Mouse (Mus musculus): ENCODE measurements around the gene Drg1. TPM values are rescaled to one million over a fixed set of nuclear protein-coding genes. Genes with fewer than 3 reads are reported as not detected.

Gene Drg1
- 179 and 194 TPM in 2 replicates for polyA plus RNA-seq (2015; fragmentation: Nextera tagmentation; extraction: Ambion mirVana)

GRCm38 (mm10) chr11:3266079-3266685 lies at the start of gene Drg1:
TSS of gene Drg1 (minus strand) at chr11:3266415.
- Histone ChIP-seq H3K4me2 (ENCODE audit: low read depth, low read length) (peak within 1 kb of the TSS; percentile 79), H3K27ac (ENCODE audit: low read length) (peak within 1 kb of the TSS; percentile 93), H3K9me3 (ENCODE audit: control insufficient read depth, low read length) (no peaks in the 10 kb centered on the region), H3K36me3 (ENCODE audit: control insufficient read depth, insufficient read depth, low read length) (peaks cover 4% of the 10 kb centered on the region), H3K4me3 (ENCODE audit: low read length) (peak within 1 kb of the TSS; percentile 98), H3K4me1 (ENCODE audit: control insufficient read depth, insufficient read depth, low read length) (peaks cover 10% of the 10 kb centered on the region), H3K27me3 (replicated peaks; ENCODE audit: control insufficient read depth, insufficient read depth, low read length) (no peaks in the 10 kb centered on the region), H3K9ac (ENCODE audit: low read depth, low read length) (peak within 1 kb of the TSS; percentile 99)
- ATAC-seq = peak; percentile 99
- under 1% methylated on average over 72 of the region's 72 CpGs for WGBS

GRCm38 (mm10) chr11:3314148-3314547 lies 47.9 kb upstream of the Drg1 start:
- 26% methylated on average over 2 of the region's 2 CpGs for WGBS
- Histone ChIP-seq H3K9ac (ENCODE audit: low read depth, low read length) (no peak overlapping the region), H3K9me3 (ENCODE audit: control insufficient read depth, low read length) (no peaks in the 10 kb centered on the region)

GRCm38 (mm10) chr11:3313294-3313693 lies 47.1 kb upstream of the Drg1 start:
- no peak overlapping the region for H3K4me2 ChIP-seq (ENCODE audit: low read depth, low read length)
- H3K27me3 ChIP-seq (replicated peaks; ENCODE audit: control insufficient read depth, insufficient read depth, low read length) = no peaks in the 10 kb centered on the region
- H3K36me3 ChIP-seq (ENCODE audit: control insufficient read depth, insufficient read depth, low read length) = peaks cover 9% of the 10 kb centered on the region; the same call in 1 of the 2 replicates
- ATAC-seq = peak; percentile 49
- WGBS = 93% methylated on average over 1 of the region's 1 CpGs
- H3K4me3 ChIP-seq (ENCODE audit: low read length) = no peak overlapping the region
- H3K4me1 ChIP-seq (ENCODE audit: control insufficient read depth, insufficient read depth, low read length) = no peaks in the 10 kb centered on the region
- H3K9ac ChIP-seq (ENCODE audit: low read depth, low read length) = no peak overlapping the region
- H3K9me3 ChIP-seq (ENCODE audit: control insufficient read depth, low read length) = no peaks in the 10 kb centered on the region
- H3K27ac ChIP-seq (ENCODE audit: low read length) = no peak overlapping the region

More at GRCm38 (mm10) chr11:3314148-3314547, 47.9 kb upstream of the Drg1 start:
- H3K4me2 ChIP-seq (ENCODE audit: low read depth, low read length) = no peak overlapping the region
- ATAC-seq = peak; percentile 60
- no peaks in the 10 kb centered on the region for H3K27me3 ChIP-seq (replicated peaks; ENCODE audit: control insufficient read depth, insufficient read depth, low read length)
- no peaks in the 10 kb centered on the region for H3K4me1 ChIP-seq (ENCODE audit: control insufficient read depth, insufficient read depth, low read length)
- no peak overlapping the region for H3K27ac ChIP-seq (ENCODE audit: low read length)
- no peak overlapping the region for H3K4me3 ChIP-seq (ENCODE audit: low read length)
- peaks cover 5% of the 10 kb centered on the region; the same call in 1 of the 2 replicates for H3K36me3 ChIP-seq (ENCODE audit: control insufficient read depth, insufficient read depth, low read length)

GRCm38 (mm10) chr11:3311586-3312347 lies 45.6 kb upstream of the Drg1 start:
- 85% methylated on average over 10 of the region's 10 CpGs for WGBS
- H3K9me3 ChIP-seq (ENCODE audit: control insufficient read depth, low read length) = no peaks in the 10 kb centered on the region
- H3K4me1 ChIP-seq (ENCODE audit: control insufficient read depth, insufficient read depth, low read length) = no peaks in the 10 kb centered on the region
- H3K36me3 ChIP-seq (ENCODE audit: control insufficient read depth, insufficient read depth, low read length) = peaks cover 15% of the 10 kb centered on the region
- no peak for ATAC-seq
- H3K4me2 ChIP-seq (ENCODE audit: low read depth, low read length) = no peak overlapping the region
- no peaks in the 10 kb centered on the region for H3K27me3 ChIP-seq (replicated peaks; ENCODE audit: control insufficient read depth, insufficient read depth, low read length)
- no peak overlapping the region for H3K27ac ChIP-seq (ENCODE audit: low read length)
- no peak overlapping the region for H3K9ac ChIP-seq (ENCODE audit: low read depth, low read length)
- H3K4me3 ChIP-seq (ENCODE audit: low read length) = no peak overlapping the region

GRCm38 (mm10) chr11:3310789-3311585 lies 44.8 kb upstream of the Drg1 start:
- no peaks in the 10 kb centered on the region for H3K4me1 ChIP-seq (ENCODE audit: control insufficient read depth, insufficient read depth, low read length)
- peaks cover 19% of the 10 kb centered on the region for H3K36me3 ChIP-seq (ENCODE audit: control insufficient read depth, insufficient read depth, low read length)
- H3K9ac ChIP-seq (ENCODE audit: low read depth, low read length) = no peak overlapping the region
- no peak overlapping the region for H3K4me3 ChIP-seq (ENCODE audit: low read length)
- no peak overlapping the region for H3K4me2 ChIP-seq (ENCODE audit: low read depth, low read length)
- no peak for ATAC-seq
- no peaks in the 10 kb centered on the region for H3K27me3 ChIP-seq (replicated peaks; ENCODE audit: control insufficient read depth, insufficient read depth, low read length)
- no peak overlapping the region for H3K27ac ChIP-seq (ENCODE audit: low read length)
- 88% methylated on average over 9 of the region's 10 CpGs for WGBS
- no peaks in the 10 kb centered on the region for H3K9me3 ChIP-seq (ENCODE audit: control insufficient read depth, low read length)

GRCm38 (mm10) chr11:3309884-3310283 lies 43.7 kb upstream of the Drg1 start:
- no peak for ATAC-seq

GRCm38 (mm10) chr11:3307875-3308274 lies 41.7 kb upstream of the Drg1 start:
- 87% methylated on average over 3 of the region's 3 CpGs for WGBS
- ATAC-seq = no peak
- no peak overlapping the region for H3K27ac ChIP-seq (ENCODE audit: low read length)
- H3K4me3 ChIP-seq (ENCODE audit: low read length) = no peak overlapping the region
- H3K9me3 ChIP-seq (ENCODE audit: control insufficient read depth, low read length) = no peaks in the 10 kb centered on the region
- no peaks in the 10 kb centered on the region for H3K27me3 ChIP-seq (replicated peaks; ENCODE audit: control insufficient read depth, insufficient read depth, low read length)
- peaks cover 26% of the 10 kb centered on the region for H3K36me3 ChIP-seq (ENCODE audit: control insufficient read depth, insufficient read depth, low read length)
- peaks cover 2% of the 10 kb centered on the region for H3K4me1 ChIP-seq (ENCODE audit: control insufficient read depth, insufficient read depth, low read length)
- H3K4me2 ChIP-seq (ENCODE audit: low read depth, low read length) = no peak overlapping the region
- no peak overlapping the region for H3K9ac ChIP-seq (ENCODE audit: low read depth, low read length)

More at GRCm38 (mm10) chr11:3309884-3310283, 43.7 kb upstream of the Drg1 start:
- no peaks in the 10 kb centered on the region for H3K9me3 ChIP-seq (ENCODE audit: control insufficient read depth, low read length)
- no peak overlapping the region for H3K9ac ChIP-seq (ENCODE audit: low read depth, low read length)
- no peak overlapping the region for H3K27ac ChIP-seq (ENCODE audit: low read length)
- no peak overlapping the region for H3K4me2 ChIP-seq (ENCODE audit: low read depth, low read length)
- peaks cover 26% of the 10 kb centered on the region for H3K36me3 ChIP-seq (ENCODE audit: control insufficient read depth, insufficient read depth, low read length)
- 84% methylated on average over 4 of the region's 4 CpGs for WGBS
- H3K4me1 ChIP-seq (ENCODE audit: control insufficient read depth, insufficient read depth, low read length) = no peaks in the 10 kb centered on the region
- H3K27me3 ChIP-seq (replicated peaks; ENCODE audit: control insufficient read depth, insufficient read depth, low read length) = no peaks in the 10 kb centered on the region
- H3K4me3 ChIP-seq (ENCODE audit: low read length) = no peak overlapping the region

GRCm38 (mm10) chr11:3305821-3306220 lies 39.6 kb upstream of the Drg1 start:
- WGBS = 97% methylated on average over 4 of the region's 4 CpGs
- Histone ChIP-seq H3K4me2 (ENCODE audit: low read depth, low read length) (no peak overlapping the region), H3K27me3 (replicated peaks; ENCODE audit: control insufficient read depth, insufficient read depth, low read length) (no peaks in the 10 kb centered on the region), H3K4me3 (ENCODE audit: low read length) (no peak overlapping the region), H3K36me3 (ENCODE audit: control insufficient read depth, insufficient read depth, low read length) (peaks cover 32% of the 10 kb centered on the region), H3K9me3 (ENCODE audit: control insufficient read depth, low read length) (no peaks in the 10 kb centered on the region), H3K4me1 (ENCODE audit: control insufficient read depth, insufficient read depth, low read length) (peaks cover 6% of the 10 kb centered on the region), H3K27ac (ENCODE audit: low read length) (no peak overlapping the region), H3K9ac (ENCODE audit: low read depth, low read length) (no peak overlapping the region)
- no peak for ATAC-seq

- ATAC-seq = peak; percentile 49
- H3K4me1 ChIP-seq (ENCODE audit: control insufficient read depth, insufficient read depth, low read length) = peaks cover 6% of the 10 kb centered on the region
- H3K9me3 ChIP-seq (ENCODE audit: control insufficient read depth, low read length) = no peaks in the 10 kb centered on the region
- 71% methylated on average over 4 of the region's 4 CpGs for WGBS
- H3K9ac ChIP-seq (ENCODE audit: low read depth, low read length) = no peak overlapping the region
- H3K4me2 ChIP-seq (ENCODE audit: low read depth, low read length) = no peak overlapping the region
- H3K4me3 ChIP-seq (ENCODE audit: low read length) = no peak overlapping the region
- H3K27me3 ChIP-seq (replicated peaks; ENCODE audit: control insufficient read depth, insufficient read depth, low read length) = no peaks in the 10 kb centered on the region
- peaks cover 44% of the 10 kb centered on the region for H3K36me3 ChIP-seq (ENCODE audit: control insufficient read depth, insufficient read depth, low read length)
- H3K27ac ChIP-seq (ENCODE audit: low read length) = no peak overlapping the region
Observed at GRCm38 (mm10) chr11:3302792-3303191, 36.6 kb upstream of the Drg1 start.

All from intestine, embryonic 16.5 days (tissue).